Mouse (Mus musculus): ENCODE measurements around the gene Capn9. TPM values are rescaled to one million over a fixed set of nuclear protein-coding genes. Genes with fewer than 3 reads are reported as not detected.

Capn9 gene
- polyA plus RNA-seq, 1 experiment from 2014 or later = 0.16 TPM

GRCm38 (mm10) chr8:124663112-124663873 is 87.4 kb downstream of the Capn9 start, which contains the start of gene 2310022B05Rik:
TSS of gene 2310022B05Rik (minus strand) at chr8:124663369.
- TF ChIP-seq CTCF (IDR thresholded peaks at IDR 0.05) (peak; percentile 36), EP300 (IDR thresholded peaks at IDR 0.05) (no peak)
- whole genome bisulfite sequencing = 4% methylated on average over 55 of the region's 69 CpGs
- Histone ChIP-seq H3K4me3 (ENCODE audit: low read depth, low read length) (peak within 1 kb of the TSS; percentile 84), H3K9ac (replicated peaks; ENCODE audit: low read depth) (peak within 1 kb of the TSS; percentile 82), H3K27ac (ENCODE audit: low read length) (peak within 1 kb of the TSS; percentile 86), H3K9me3 (ENCODE audit: low read length) (no peaks in the 10 kb centered on the region), H3K27me3 (replicated peaks; ENCODE audit: insufficient read depth, low read length) (no peaks in the 10 kb centered on the region), H3K4me2 (replicated peaks; ENCODE audit: low read depth, low read length) (peak within 1 kb of the TSS; percentile 90), H3K36me3 (ENCODE audit: insufficient read depth, low read length) (no peaks in the 10 kb centered on the region), H3K4me1 (ENCODE audit: insufficient read depth, low read depth, low read length) (peaks cover 20% of the 10 kb centered on the region; the same call in 1 of the 2 replicates)
- peak; percentile 96 for DNase-seq (ENCODE audit: low spot score)
- ATAC-seq = peak; percentile 96

GRCm38 (mm10) chr8:124663874-124664230 is 87.9 kb downstream of the Capn9 start:
- ATAC-seq = no peak

DNA sequence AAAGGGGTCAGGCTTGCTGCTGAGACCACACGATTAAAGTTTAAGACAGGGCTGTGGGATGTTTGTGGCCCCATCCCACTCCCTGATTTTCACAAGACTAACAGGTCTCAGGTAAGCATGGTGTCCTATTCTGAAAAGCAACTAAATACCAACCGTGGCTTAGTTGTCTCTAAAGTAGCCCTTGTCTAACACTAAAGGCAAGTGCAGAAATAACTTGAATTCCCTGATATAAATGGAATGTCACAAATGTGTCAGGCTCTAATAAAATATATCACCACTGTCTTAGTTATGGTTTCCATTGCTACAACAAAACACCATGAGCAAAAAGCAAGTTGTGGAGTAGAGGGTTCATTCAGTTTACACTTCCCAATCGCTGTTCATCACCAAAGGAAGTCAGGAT is 88.5 kb downstream of the Capn9 start:
- no peak for ATAC-seq
- H3K36me3 ChIP-seq (ENCODE audit: insufficient read depth, low read length) = no peaks in the 10 kb centered on the region
- no peak for TF ChIP-seq CTCF (IDR thresholded peaks at IDR 0.05)
- peak; percentile 95 for TF ChIP-seq EP300 (IDR thresholded peaks at IDR 0.05)
- H3K4me1 ChIP-seq (ENCODE audit: insufficient read depth, low read depth, low read length) = peaks cover 16% of the 10 kb centered on the region; the same call in 1 of the 2 replicates
- H3K9ac ChIP-seq (replicated peaks; ENCODE audit: low read depth) = no peak overlapping the region
- DNase-seq (ENCODE audit: low spot score) = no peak
- no peak overlapping the region for H3K4me3 ChIP-seq (ENCODE audit: low read depth, low read length)
- H3K4me2 ChIP-seq (replicated peaks; ENCODE audit: low read depth, low read length) = no peak overlapping the region
- H3K27me3 ChIP-seq (replicated peaks; ENCODE audit: insufficient read depth, low read length) = no peaks in the 10 kb centered on the region
- peak overlapping the region; percentile 86; the same call in 1 of the 2 replicates for H3K27ac ChIP-seq (ENCODE audit: low read length)
- no peaks in the 10 kb centered on the region for H3K9me3 ChIP-seq (ENCODE audit: low read length)
- 57% methylated on average over 3 of the region's 3 CpGs for WGBS

More at GRCm38 (mm10) chr8:124663874-124664230, 87.9 kb downstream of the Capn9 start:
- Histone ChIP-seq H3K9me3 (ENCODE audit: low read length) (no peaks in the 10 kb centered on the region), H3K36me3 (ENCODE audit: insufficient read depth, low read length) (no peaks in the 10 kb centered on the region), H3K27me3 (replicated peaks; ENCODE audit: insufficient read depth, low read length) (no peaks in the 10 kb centered on the region), H3K4me3 (ENCODE audit: low read depth, low read length) (0 out of 2 replicates have a peak overlapping the region, but pooled peaks have one; percentile 84), H3K4me1 (ENCODE audit: insufficient read depth, low read depth, low read length) (peaks cover 16% of the 10 kb centered on the region; the same call in 1 of the 2 replicates), H3K4me2 (replicated peaks; ENCODE audit: low read depth, low read length) (peak overlapping the region; percentile 90; the same call in 1 of the 2 replicates), H3K27ac (ENCODE audit: low read length) (peak overlapping the region; percentile 86), H3K9ac (replicated peaks; ENCODE audit: low read depth) (no peak overlapping the region)
- DNase-seq (ENCODE audit: low spot score) = peak; percentile 18
- TF ChIP-seq CTCF (IDR thresholded peaks at IDR 0.05) (no peak; the same call in 1 of the 2 replicates), EP300 (IDR thresholded peaks at IDR 0.05) (no peak)
- WGBS = 59% methylated on average over 4 of the region's 4 CpGs

Other genes starting within 250 kb of the Capn9 start
- gene Pgbd5, start 136.5 kb upstream of the Capn9 start, polyA plus RNA-seq (2015; fragmentation: Nextera tagmentation; extraction: Ambion mirVana) = 5.0 and 5.6 TPM in 2 replicates
- 23.5 and 24.5 TPM in 2 replicates for gene Cog2, start 55.3 kb upstream of the Capn9 start, polyA plus RNA-seq (2015; fragmentation: Nextera tagmentation; extraction: Ambion mirVana)
- 101 and 133 TPM in 2 replicates for gene Agt, start 6.4 kb upstream of the Capn9 start, polyA plus RNA-seq (2015; fragmentation: Nextera tagmentation; extraction: Ambion mirVana)
- gene 2310022B05Rik, start 87.3 kb downstream of the Capn9 start, polyA plus RNA-seq (2015; fragmentation: Nextera tagmentation; extraction: Ambion mirVana) = 25.2 and 26.0 TPM in 2 replicates
- 24.0 and 30.7 TPM in 2 replicates for gene Ttc13, start 145.9 kb downstream of the Capn9 start, polyA plus RNA-seq (2015; fragmentation: Nextera tagmentation; extraction: Ambion mirVana)
- 14.6 and 15.0 TPM in 2 replicates for gene Arv1, start 146.0 kb downstream of the Capn9 start, polyA plus RNA-seq (2015; fragmentation: Nextera tagmentation; extraction: Ambion mirVana)
- gene Fam89a, start 175.7 kb downstream of the Capn9 start, polyA plus RNA-seq (2015; fragmentation: Nextera tagmentation; extraction: Ambion mirVana) = 3.0 and 3.9 TPM in 2 replicates
- 1.5 and 1.7 TPM in 2 replicates for gene Trim67, start 217.0 kb downstream of the Capn9 start, polyA plus RNA-seq (2015; fragmentation: Nextera tagmentation; extraction: Ambion mirVana)